24 mouse cellular contexts compared by ENCODE assay signal in the genomic region with DNA sequence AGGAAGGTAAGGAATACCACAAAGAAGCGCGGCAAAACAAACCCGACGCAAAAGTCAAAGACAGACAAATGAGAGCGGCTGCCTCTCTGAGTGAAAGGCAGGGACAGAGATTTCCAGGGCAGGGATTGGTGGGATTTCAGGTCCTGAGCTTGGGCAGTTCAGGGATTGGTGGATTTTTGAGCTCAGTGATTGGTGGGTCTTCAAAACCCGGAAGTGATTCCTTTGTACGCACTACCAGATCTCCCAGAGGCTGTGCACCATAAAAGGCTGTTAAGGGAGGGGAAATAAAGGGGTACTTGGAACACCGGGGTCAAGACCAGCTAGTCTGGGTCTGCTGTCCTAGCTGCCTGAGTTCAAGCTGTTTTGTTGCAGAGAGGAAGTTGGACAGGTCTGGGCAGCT. TPM values are rescaled to one million over a fixed set of nuclear protein-coding genes. Genes with fewer than 3 reads are reported as not detected.
"Had no signal": no experiment of that assay in that cellular context is flagged by ENCODE, and none has a peak within 500 bp of the region (broad histone marks: within the 10 kb centered on the region; RNA-seq: fewer than 3 reads in every experiment).

No protein-coding gene starts in this region.

- H3K4me1 ChIP-seq: midbrain, embryonic 15.5 days had no signal

- H3K36me3 ChIP-seq: limb, embryonic 13.5 days; liver, embryonic 15.5 days; midbrain, embryonic 15.5 days; neural tube, embryonic 12.5 days; stomach, embryonic 15.5 days had no signal

- ATAC-seq: lung, postnatal 0 days; midbrain, embryonic 15.5 days had no signal

- H3K4me2 ChIP-seq: limb, embryonic 13.5 days; liver, embryonic 15.5 days; midbrain, embryonic 11.5 days; midbrain, embryonic 15.5 days; neural tube, embryonic 12.5 days; stomach, embryonic 15.5 days had no signal

- H3K4me3 ChIP-seq: limb, embryonic 13.5 days; liver, embryonic 15.5 days; megakaryocyte, embryonic 14.5 days; midbrain, embryonic 15.5 days; neural tube, embryonic 12.5 days; stomach, embryonic 15.5 days had no signal

- DNase-seq: kidney, adult 18-20 months; kidney, postnatal 36 days; layer of hippocampus, adult 9-11 months; layer of hippocampus, postnatal 36 days; lung, adult 2 months; lung, postnatal 4 days; right cerebral cortex, postnatal 4 days; thymus, adult 18-20 months; thymus, postnatal 14 days had no signal

- H3K27me3 ChIP-seq: limb, embryonic 13.5 days; liver, embryonic 15.5 days; megakaryocyte, embryonic 14.5 days; midbrain, embryonic 15.5 days; neural tube, embryonic 12.5 days; stomach, embryonic 15.5 days had no signal

- H3K9ac ChIP-seq: limb, embryonic 13.5 days; liver, embryonic 15.5 days; midbrain, embryonic 15.5 days; neural tube, embryonic 12.5 days; stomach, embryonic 15.5 days had no signal

- H3K9me3 ChIP-seq: liver, embryonic 15.5 days; midbrain, embryonic 15.5 days; stomach, embryonic 15.5 days had no signal

- H3K27ac ChIP-seq: limb, embryonic 13.5 days; liver, embryonic 15.5 days; midbrain, embryonic 15.5 days; neural tube, embryonic 12.5 days; stomach, embryonic 15.5 days had no signal

RNA-seq across cellular contexts. Expression of a gene that starts 41.3 kb away (rescaled TPM):
- total RNA-seq: layer of hippocampus, adult 18-20 months; layer of hippocampus, postnatal 36 days; left cerebral cortex, postnatal 36 days; liver, adult 2 months; monocyte, adult 5-6 weeks; neutrophil, adult 5-6 weeks had no signal
- polyA plus RNA-seq: kidney, embryonic 16.5 days; limb, embryonic 13.5 days; liver, adult 2 months; liver, embryonic 15.5 days; lung, postnatal 0 days; midbrain, embryonic 11.5 days; midbrain, embryonic 15.5 days; neural tube, embryonic 12.5 days; spleen, adult 2 months; stomach, embryonic 15.5 days had no signal

RNA-seq across cellular contexts. Expression of a gene that starts 41.4 kb away (rescaled TPM):
- total RNA-seq: layer of hippocampus, adult 18-20 months; layer of hippocampus, postnatal 36 days; left cerebral cortex, postnatal 36 days; liver, adult 2 months; monocyte, adult 5-6 weeks; neutrophil, adult 5-6 weeks had no signal
- polyA plus RNA-seq: limb, embryonic 13.5 days; liver, adult 2 months; liver, embryonic 15.5 days; midbrain, embryonic 11.5 days; stomach, embryonic 15.5 days had no signal
